Mouse (Mus musculus): ENCODE measurements at regions not wholly inside any gene's neighbourhood (a gene's known extent, or its start where the extent isn't known, plus 50 kb on each side); places are given as distances from the start of the nearest gene placed in this dataset.

GRCm38 (mm10) chr10:44691590-44692327, 163.5 kb upstream of the Prdm1 start:
- Histone ChIP-seq H3K4me2 (no peak overlapping the region), H3K27me3 (replicated peaks; ENCODE audit: control insufficient read depth, insufficient read depth, low read length) (no peaks in the 10 kb centered on the region), H3K36me3 (ENCODE audit: control insufficient read depth, insufficient read depth, low read length) (no peaks in the 10 kb centered on the region), H3K4me3 (ENCODE audit: low read depth, low read length) (no peak overlapping the region), H3K9me3 (ENCODE audit: control insufficient read depth, low read length) (no peaks in the 10 kb centered on the region), H3K9ac (ENCODE audit: low read depth, low read length) (no peak overlapping the region), H3K4me1 (replicated peaks; ENCODE audit: control insufficient read depth, insufficient read depth, low read length) (no peaks in the 10 kb centered on the region), H3K27ac (ENCODE audit: low read depth, low read length) (no peak overlapping the region)
- 62% methylated on average over 15 of the region's 15 CpGs for WGBS
- DNase-seq (ENCODE audit: low spot score) (no peak), ATAC-seq (replicated peaks; ENCODE audit: low FRiP score) (no peak)

GRCm38 (mm10) chr10:44688555-44688954, 160.3 kb upstream of the Prdm1 start:
- 86% methylated on average over 3 of the region's 3 CpGs for WGBS

DNA sequence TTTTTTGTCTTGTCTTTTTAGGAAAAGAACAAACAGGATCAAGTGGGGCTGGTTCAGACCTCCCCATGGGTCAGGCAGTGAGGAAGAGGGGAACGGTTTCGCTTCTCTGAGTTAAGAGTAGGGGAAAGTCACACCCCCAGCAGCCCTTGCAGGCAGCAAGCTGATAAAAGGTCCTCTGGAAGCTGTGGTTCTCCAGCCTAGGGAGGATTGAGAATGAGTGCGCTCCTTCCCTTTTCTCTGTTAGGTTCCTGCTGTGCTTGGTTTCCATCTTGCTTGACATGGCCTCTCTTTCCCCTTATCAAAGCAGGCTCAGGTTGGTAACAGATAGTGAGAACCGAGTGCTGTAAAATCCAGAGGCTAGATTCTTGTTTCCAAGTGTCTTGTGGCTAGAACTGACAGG, 157.8 kb upstream of the Prdm1 start:
- Histone ChIP-seq H3K9ac (ENCODE audit: low read depth, low read length) (no peak overlapping the region), H3K36me3 (ENCODE audit: control insufficient read depth, insufficient read depth, low read length) (no peaks in the 10 kb centered on the region), H3K4me1 (replicated peaks; ENCODE audit: control insufficient read depth, insufficient read depth, low read length) (0 out of 2 replicates have a peak, but pooled peaks cover 8% of the 10 kb centered on the region), H3K4me2 (peak overlapping the region; percentile 41), H3K27me3 (replicated peaks; ENCODE audit: control insufficient read depth, insufficient read depth, low read length) (no peaks in the 10 kb centered on the region), H3K4me3 (ENCODE audit: low read depth, low read length) (no peak overlapping the region), H3K9me3 (ENCODE audit: control insufficient read depth, low read length) (no peaks in the 10 kb centered on the region), H3K27ac (ENCODE audit: low read depth, low read length) (no peak overlapping the region; the same call in 1 of the 2 replicates)
- WGBS, result 41% methylated on average over 4 of the region's 4 CpGs
- DNase-seq (ENCODE audit: low spot score) (peak; percentile 47), ATAC-seq (replicated peaks; ENCODE audit: low FRiP score) (peak; percentile 81)

More at GRCm38 (mm10) chr10:44688555-44688954, 160.3 kb upstream of the Prdm1 start:
- Histone ChIP-seq H3K36me3 (ENCODE audit: control insufficient read depth, insufficient read depth, low read length) (no peaks in the 10 kb centered on the region), H3K9me3 (ENCODE audit: control insufficient read depth, low read length) (no peaks in the 10 kb centered on the region), H3K9ac (ENCODE audit: low read depth, low read length) (no peak overlapping the region), H3K4me1 (replicated peaks; ENCODE audit: control insufficient read depth, insufficient read depth, low read length) (0 out of 2 replicates have a peak, but pooled peaks cover 8% of the 10 kb centered on the region), H3K27ac (ENCODE audit: low read depth, low read length) (no peak overlapping the region), H3K4me2 (no peak overlapping the region), H3K4me3 (ENCODE audit: low read depth, low read length) (no peak overlapping the region), H3K27me3 (replicated peaks; ENCODE audit: control insufficient read depth, insufficient read depth, low read length) (no peaks in the 10 kb centered on the region)
- ATAC-seq (replicated peaks; ENCODE audit: low FRiP score), result no peak
- no peak for DNase-seq (ENCODE audit: low spot score)

DNA sequence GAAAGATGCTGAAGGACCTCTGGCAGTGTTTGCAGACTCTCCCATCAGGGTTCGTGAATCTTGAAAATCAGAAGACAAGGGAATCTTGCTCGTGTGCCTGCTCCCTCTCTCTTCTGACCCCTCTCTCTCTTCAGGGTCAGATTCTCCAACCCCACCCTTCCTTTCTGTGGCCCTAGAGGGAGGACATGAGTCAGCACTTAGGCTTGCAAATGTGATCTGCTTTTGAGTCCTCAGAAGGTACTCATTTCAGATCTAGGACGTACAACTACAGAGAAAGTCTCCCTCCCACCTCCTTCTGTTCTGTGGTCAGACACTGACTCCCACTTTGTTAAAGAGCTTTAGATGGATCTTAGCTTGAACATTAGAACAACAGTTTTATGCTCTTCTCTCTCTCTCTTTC, 156.9 kb upstream of the Prdm1 start:
- Histone ChIP-seq H3K4me1 (replicated peaks; ENCODE audit: control insufficient read depth, insufficient read depth, low read length) (0 out of 2 replicates have a peak, but pooled peaks cover 8% of the 10 kb centered on the region), H3K27me3 (replicated peaks; ENCODE audit: control insufficient read depth, insufficient read depth, low read length) (no peaks in the 10 kb centered on the region), H3K4me2 (no peak overlapping the region), H3K4me3 (ENCODE audit: low read depth, low read length) (no peak overlapping the region), H3K9ac (ENCODE audit: low read depth, low read length) (no peak overlapping the region), H3K9me3 (ENCODE audit: control insufficient read depth, low read length) (no peaks in the 10 kb centered on the region), H3K27ac (ENCODE audit: low read depth, low read length) (no peak overlapping the region), H3K36me3 (ENCODE audit: control insufficient read depth, insufficient read depth, low read length) (no peaks in the 10 kb centered on the region)
- WGBS, result 26% methylated on average over 3 of the region's 3 CpGs
- DNase-seq (ENCODE audit: low spot score) (no peak), ATAC-seq (replicated peaks; ENCODE audit: low FRiP score) (no peak)

- DNase-seq (ENCODE audit: low spot score) (no peak), ATAC-seq (replicated peaks; ENCODE audit: low FRiP score) (no peak)
- 58% methylated on average over 3 of the region's 3 CpGs for WGBS
- Histone ChIP-seq H3K4me2 (no peak overlapping the region), H3K9me3 (ENCODE audit: control insufficient read depth, low read length) (no peaks in the 10 kb centered on the region), H3K36me3 (ENCODE audit: control insufficient read depth, insufficient read depth, low read length) (no peaks in the 10 kb centered on the region), H3K4me1 (replicated peaks; ENCODE audit: control insufficient read depth, insufficient read depth, low read length) (no peaks in the 10 kb centered on the region), H3K9ac (ENCODE audit: low read depth, low read length) (no peak overlapping the region), H3K27me3 (replicated peaks; ENCODE audit: control insufficient read depth, insufficient read depth, low read length) (no peaks in the 10 kb centered on the region), H3K4me3 (ENCODE audit: low read depth, low read length) (no peak overlapping the region), H3K27ac (ENCODE audit: low read depth, low read length) (no peak overlapping the region)
Observed at GRCm38 (mm10) chr10:44676506-44676905, 148.2 kb upstream of the Prdm1 start.

- Histone ChIP-seq H3K4me3 (ENCODE audit: low read depth, low read length) (no peak overlapping the region), H3K36me3 (ENCODE audit: control insufficient read depth, insufficient read depth, low read length) (no peaks in the 10 kb centered on the region), H3K27ac (ENCODE audit: low read depth, low read length) (no peak overlapping the region), H3K9ac (ENCODE audit: low read depth, low read length) (no peak overlapping the region), H3K4me1 (replicated peaks; ENCODE audit: control insufficient read depth, insufficient read depth, low read length) (no peaks in the 10 kb centered on the region), H3K27me3 (replicated peaks; ENCODE audit: control insufficient read depth, insufficient read depth, low read length) (no peaks in the 10 kb centered on the region), H3K4me2 (no peak overlapping the region), H3K9me3 (ENCODE audit: control insufficient read depth, low read length) (no peaks in the 10 kb centered on the region)
- ATAC-seq (replicated peaks; ENCODE audit: low FRiP score), result no peak
- 74% methylated on average over 4 of the region's 4 CpGs for WGBS
- no peak for DNase-seq (ENCODE audit: low spot score)
Observed at GRCm38 (mm10) chr10:44665509-44666144, 137.3 kb upstream of the Prdm1 start.

DNA sequence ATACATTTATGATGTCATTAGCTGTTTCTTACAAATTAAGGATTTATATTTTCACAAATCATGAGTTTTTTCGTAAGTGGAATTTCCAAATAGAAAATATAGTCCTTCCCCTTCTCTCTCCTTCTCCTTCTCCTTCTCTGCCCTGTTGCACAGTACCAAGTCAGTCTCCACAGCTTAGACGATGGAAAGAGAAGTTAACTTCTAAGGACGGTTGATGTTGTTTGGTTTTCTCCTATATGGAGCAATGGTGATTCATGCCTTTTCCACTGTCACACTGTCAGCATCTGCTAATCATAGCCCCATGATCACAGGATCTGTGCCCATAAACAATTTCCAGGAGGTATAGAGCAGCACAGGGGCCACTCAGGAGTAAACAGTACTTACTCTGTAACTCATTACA, 131.2 kb upstream of the Prdm1 start:
- H3K9me3 ChIP-seq (ENCODE audit: control insufficient read depth, low read length), result no peaks in the 10 kb centered on the region
- WGBS, result 86% methylated on average over 3 of the region's 3 CpGs
- H3K27ac ChIP-seq (ENCODE audit: low read depth, low read length), result no peak overlapping the region
- ATAC-seq (replicated peaks; ENCODE audit: low FRiP score) (no peak), DNase-seq (ENCODE audit: low spot score) (no peak)
- H3K4me3 ChIP-seq (ENCODE audit: low read depth, low read length), result no peak overlapping the region
- H3K4me2 ChIP-seq, result no peak overlapping the region
- no peaks in the 10 kb centered on the region for H3K4me1 ChIP-seq (replicated peaks; ENCODE audit: control insufficient read depth, insufficient read depth, low read length)
- H3K36me3 ChIP-seq (ENCODE audit: control insufficient read depth, insufficient read depth, low read length), result no peaks in the 10 kb centered on the region
- H3K27me3 ChIP-seq (replicated peaks; ENCODE audit: control insufficient read depth, insufficient read depth, low read length), result no peaks in the 10 kb centered on the region
- H3K9ac ChIP-seq (ENCODE audit: low read depth, low read length), result no peak overlapping the region

DNA sequence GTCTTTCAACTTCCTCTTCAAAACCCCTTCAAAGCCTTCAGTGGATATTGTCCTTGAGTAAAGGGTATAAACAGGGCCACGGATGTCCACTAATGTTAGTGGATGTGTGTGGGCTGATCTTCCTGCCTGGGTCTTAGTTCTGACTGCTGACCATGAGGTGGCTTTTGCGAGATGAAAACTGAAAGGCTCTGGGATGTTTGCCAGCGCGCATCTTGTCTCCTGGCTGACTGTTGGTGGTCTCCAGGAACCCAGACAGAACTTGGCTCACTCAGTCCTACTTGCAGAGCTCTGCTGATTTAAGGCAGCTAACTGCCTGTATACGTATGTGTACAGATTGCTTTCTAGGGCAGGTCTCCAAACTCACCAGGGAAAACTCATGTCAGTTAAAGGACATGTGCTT, 125.5 kb upstream of the Prdm1 start:
- no peak for DNase-seq (ENCODE audit: low spot score)
- Histone ChIP-seq H3K9ac (ENCODE audit: low read depth, low read length) (no peak overlapping the region), H3K27me3 (replicated peaks; ENCODE audit: control insufficient read depth, insufficient read depth, low read length) (no peaks in the 10 kb centered on the region), H3K4me2 (no peak overlapping the region), H3K4me3 (ENCODE audit: low read depth, low read length) (no peak overlapping the region), H3K9me3 (ENCODE audit: control insufficient read depth, low read length) (no peaks in the 10 kb centered on the region), H3K27ac (ENCODE audit: low read depth, low read length) (no peak overlapping the region), H3K36me3 (ENCODE audit: control insufficient read depth, insufficient read depth, low read length) (no peaks in the 10 kb centered on the region), H3K4me1 (replicated peaks; ENCODE audit: control insufficient read depth, insufficient read depth, low read length) (no peaks in the 10 kb centered on the region)
- 80% methylated on average over 5 of the region's 5 CpGs for WGBS
- ATAC-seq (replicated peaks; ENCODE audit: low FRiP score), result no peak

DNA sequence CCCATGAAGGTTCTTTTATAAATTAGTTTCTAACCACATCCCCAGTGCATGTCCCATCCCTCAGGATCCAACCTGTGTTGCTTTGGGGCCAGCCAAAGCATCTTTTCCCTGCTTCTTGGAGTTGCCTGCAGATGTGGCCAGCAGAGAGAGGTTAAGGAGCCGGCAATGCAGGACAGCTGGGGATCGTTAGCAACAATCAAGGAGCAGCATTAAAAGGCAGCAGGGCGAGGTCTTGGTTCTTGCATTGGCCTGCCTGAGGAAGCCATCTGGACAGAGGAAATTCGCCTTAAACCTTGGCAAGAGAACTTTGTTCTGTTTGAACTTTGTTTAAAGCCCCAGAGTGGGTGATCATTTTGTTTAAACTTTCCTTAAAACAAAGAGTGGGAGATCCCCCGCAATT, 118.7 kb upstream of the Prdm1 start:
- Histone ChIP-seq H3K4me2 (no peak overlapping the region), H3K36me3 (ENCODE audit: control insufficient read depth, insufficient read depth, low read length) (no peaks in the 10 kb centered on the region), H3K9me3 (ENCODE audit: control insufficient read depth, low read length) (no peaks in the 10 kb centered on the region), H3K27ac (ENCODE audit: low read depth, low read length) (no peak overlapping the region), H3K27me3 (replicated peaks; ENCODE audit: control insufficient read depth, insufficient read depth, low read length) (no peaks in the 10 kb centered on the region), H3K9ac (ENCODE audit: low read depth, low read length) (no peak overlapping the region), H3K4me1 (replicated peaks; ENCODE audit: control insufficient read depth, insufficient read depth, low read length) (no peaks in the 10 kb centered on the region), H3K4me3 (ENCODE audit: low read depth, low read length) (no peak overlapping the region)
- WGBS, result 45% methylated on average over 5 of the region's 5 CpGs
- DNase-seq (ENCODE audit: low spot score) (no peak), ATAC-seq (replicated peaks; ENCODE audit: low FRiP score) (no peak)

Data from liver, embryonic 11.5 days (tissue).